Mouse (Mus musculus) 3134 (cell line): ENCODE data around the gene Paqr4.
A peak's percentile ranks its signal among the peaks of the same experiment; 100 is the strongest.
"Not testable (repeated sequence)": the region's sequence is repeated elsewhere in the genome, so short reads cannot be mapped to it uniquely, and the experiment has no call there.

ENCODE experiments used
- DNase-seq: peaks from one replicate; pipeline ENCODE4 v3.0.0-alpha.2; 2011; ENCODE audit warnings: low spot score; ENCODE audit not compliant: insufficient read length; ENCODE audit errors: extremely low read depth

Paqr4 gene

DNA sequence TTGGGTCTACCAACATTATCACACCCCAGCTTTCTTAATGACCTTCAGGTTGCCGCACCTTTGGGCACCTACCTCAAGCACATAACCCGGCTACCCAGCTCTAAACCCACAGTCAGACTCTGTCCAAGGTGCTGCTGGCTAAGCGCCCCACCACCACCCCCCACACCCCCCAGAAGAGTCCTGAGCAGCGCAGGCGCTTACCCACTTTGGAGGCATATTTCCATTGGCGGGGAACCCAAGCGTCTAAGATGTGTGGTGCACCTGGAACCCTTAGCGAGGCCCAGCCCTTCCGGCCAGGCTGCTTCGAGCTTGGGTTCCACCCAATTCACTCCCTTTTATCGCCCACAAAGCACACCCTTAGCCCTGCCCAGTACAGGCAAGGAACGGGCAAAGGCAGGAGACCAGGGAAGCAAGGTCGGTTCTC is at the start of gene Paqr4:
Gene Paqr4 (minus strand): TSS at position 270 of the 424 bp plus-strand sequence.
- DNase-seq, result no peak

DNA sequence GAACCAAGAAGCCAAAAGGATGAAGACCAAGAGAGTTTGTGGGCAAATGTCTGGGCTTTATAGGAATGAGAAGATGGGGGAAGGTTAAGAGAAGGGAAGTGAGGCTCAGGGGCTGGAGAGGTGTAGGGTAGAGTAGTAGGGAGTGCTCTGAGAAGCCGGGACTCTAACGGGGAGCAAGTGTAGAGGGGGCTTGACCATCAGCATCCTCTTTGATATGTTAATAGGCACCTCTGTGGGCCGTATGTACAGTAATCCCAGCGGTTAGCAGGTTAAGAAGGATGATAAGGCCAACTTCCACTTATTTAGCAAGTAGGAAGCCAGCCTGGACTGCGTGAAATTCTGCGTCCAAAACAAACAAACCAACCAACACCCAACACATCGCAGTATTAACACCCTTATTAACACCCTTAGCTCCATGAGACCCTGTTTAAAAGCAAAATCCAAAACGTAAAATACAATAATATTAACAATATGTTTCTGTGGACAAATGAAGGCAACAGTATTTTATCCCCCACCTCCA is 49.1 kb upstream of the Paqr4 start:
- DNase-seq, result no peak

DNA sequence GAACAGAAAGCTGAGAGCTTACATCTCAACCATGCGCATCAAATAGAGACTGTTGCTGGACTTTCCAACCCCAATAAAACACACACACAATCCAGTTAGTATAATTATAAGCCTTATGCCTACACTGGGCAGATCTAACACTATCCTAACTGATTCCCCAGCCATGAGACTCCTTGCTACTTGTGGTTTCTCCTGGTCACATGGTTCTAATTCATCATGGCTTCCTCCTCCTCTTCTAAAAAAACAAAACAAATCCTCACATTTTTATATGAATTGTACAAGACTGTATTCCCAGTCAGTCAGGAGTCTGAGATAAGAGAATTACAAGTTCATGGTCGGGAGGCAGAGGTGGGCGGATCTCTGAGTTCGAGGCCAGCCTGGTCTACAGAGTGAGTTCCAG is 48.3 kb upstream of the Paqr4 start:
- no peak for DNase-seq

DNA sequence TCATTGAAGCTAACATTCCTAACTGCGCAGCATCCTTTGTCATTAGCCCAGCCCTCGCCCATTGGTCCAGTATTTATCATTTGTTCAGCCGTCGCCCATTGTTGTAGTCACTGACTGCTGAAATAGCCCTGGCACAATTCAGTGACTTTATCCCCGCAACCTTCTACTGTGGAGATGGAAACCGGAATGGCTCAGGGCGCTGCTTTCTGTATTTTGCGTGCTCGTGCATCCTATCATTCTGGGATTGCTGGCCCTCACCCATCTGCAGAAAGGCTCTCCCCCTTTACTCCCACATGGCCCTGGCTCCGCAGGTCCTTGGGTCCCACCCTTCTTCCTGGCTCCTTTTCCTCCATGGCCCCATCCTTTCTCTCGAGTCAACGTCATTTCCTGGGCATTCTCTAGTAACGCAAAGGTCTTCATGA is 45.9 kb upstream of the Paqr4 start:
- DNase-seq, result no peak

DNA sequence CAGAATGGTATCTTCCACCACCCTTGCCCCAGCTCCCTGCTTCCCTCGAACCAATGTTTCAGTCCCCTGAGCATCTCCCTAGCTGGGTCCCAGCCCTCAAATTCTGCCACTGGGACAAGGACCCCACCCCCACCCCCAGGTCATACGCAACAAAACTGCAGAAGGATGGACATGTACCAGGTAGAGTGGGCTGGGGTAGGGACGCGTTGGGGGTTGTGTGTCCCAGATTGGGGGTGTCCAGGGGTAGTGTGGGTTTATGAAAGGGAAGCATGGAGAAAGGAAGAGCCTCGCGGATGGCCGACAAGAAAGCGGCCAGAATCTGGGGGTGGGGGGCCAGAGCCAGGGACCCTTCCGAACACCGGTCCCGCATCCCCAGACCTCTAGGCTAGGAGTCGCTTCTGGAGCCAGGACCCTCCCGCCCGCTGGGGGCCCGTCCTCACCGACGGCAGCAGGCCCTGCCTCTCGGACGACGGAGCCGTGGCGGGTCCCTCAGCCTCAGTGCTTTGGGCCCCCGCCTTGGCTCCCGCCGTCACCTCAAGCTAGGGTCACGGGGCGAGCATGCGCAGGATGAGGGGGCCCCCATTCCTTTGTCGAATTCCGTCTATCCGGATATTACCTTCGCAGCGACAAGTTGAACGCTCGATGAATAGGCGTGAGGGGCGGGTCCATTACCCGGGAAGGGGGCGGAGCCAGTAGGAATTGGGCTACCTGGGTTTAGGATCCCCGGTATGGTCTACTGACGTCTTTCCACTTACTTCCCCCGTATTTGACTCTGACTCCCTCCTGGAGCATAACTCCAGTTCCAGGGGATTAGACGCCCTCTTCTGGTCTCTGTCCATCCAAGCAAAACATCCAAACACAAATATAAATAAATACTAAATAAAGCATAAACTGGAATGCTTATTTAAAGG is 45.1 kb upstream of the Paqr4 start, which contains the start of gene Flywch2:
Gene Flywch2 (minus strand): TSS at position 521 of the 911 bp plus-strand sequence.
- no peak for DNase-seq

DNA sequence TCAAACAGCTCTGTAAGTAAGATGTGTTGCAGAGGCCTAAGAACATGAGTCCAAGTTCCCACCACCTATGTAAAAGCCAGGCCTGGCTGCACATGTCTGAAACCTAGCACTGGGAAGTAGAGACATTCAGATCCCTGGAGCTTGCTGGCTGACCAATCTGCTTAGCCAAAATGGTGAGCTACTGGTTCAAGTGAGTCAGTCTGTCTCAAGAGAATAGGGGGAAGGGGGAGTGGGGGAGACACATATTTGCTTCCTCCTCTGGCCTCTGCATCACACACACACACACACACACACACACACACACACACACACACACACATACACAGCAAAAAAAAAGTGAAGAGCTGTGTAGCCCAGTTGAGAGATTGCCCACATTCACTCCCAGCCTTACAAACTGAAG is 42.7 kb upstream of the Paqr4 start:
- DNase-seq, result no peak

DNA sequence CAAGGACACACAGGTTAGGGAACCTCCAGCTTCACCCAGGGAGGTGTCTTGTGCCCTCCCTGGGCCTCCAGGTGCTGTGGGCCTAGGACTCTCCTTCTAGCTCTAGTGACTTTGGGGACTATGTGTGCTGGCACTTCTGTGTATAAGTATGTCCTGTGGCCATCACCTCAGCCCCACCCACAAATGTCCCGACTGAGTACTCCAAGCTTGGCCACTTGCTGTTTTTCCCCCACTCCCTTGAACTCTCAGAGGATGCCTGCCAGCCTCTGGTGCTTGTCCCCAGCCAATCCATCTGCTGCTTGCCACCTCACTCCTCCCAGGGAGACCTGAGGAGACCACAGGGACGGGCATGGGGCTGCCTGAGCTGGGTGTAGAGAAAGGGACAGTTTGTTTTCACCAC is 37.8 kb upstream of the Paqr4 start:
- no peak for DNase-seq

DNA sequence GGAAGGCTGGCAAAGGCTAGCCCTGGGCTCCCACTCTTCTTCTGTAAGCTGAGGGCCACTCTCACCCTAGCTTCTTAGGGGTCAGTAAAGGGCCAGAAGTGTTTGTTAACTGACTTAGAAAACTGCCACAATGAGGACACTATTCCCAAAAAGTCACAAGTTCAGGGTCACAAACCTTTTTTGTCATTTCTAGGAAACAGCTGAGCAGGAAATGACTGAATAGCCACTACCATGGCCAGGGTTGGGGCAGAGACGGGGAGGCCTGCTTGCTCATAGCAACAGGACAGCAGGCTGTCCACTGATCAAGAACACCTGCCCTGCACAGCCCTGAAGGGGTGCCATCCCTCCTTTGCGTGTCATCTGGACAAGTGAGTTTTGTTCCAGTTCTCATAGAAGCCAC is 36.5 kb upstream of the Paqr4 start:
- DNase-seq, result no peak

DNA sequence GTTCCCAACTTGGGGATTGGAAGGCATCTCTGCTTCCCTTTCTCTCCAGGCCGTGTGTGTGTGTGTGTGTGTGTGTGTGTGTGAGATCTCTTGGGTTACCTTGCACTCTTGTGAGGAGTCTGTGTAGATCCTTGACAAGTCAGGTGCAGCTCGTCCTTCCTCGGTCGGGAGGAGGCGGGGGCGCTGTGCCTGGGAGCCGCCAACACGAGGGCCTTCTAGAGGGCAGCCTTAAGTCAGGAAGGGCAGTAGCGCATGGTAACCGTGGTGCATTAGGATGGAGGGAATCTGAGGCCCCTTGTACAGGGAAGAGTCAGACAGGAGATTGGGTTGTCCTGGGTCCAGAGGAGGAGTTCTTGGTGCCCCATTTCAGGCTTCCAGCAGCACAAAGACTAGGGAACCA is 35.5 kb upstream of the Paqr4 start:
- DNase-seq, result no peak

DNA sequence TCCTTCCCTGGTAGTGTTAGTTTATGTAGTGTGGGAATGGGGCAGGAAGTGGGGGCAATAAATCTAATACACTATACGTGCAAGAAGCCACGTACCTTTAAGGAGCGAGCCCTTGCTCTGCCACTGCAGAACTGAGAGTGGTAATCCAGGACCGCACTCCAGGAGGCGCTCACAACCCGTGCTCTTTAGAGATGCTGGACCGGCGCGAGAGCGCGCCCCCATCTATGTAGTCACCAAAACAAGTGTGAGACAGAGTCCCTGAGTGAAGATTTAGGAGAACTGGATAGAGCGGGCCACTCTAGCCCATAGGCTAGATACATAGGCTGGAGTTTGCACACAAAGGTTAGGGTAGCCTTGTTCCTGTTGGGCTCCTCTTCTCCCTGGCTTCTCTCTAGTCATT is 33.4 kb upstream of the Paqr4 start:
- DNase-seq, result peak; percentile 67

DNA sequence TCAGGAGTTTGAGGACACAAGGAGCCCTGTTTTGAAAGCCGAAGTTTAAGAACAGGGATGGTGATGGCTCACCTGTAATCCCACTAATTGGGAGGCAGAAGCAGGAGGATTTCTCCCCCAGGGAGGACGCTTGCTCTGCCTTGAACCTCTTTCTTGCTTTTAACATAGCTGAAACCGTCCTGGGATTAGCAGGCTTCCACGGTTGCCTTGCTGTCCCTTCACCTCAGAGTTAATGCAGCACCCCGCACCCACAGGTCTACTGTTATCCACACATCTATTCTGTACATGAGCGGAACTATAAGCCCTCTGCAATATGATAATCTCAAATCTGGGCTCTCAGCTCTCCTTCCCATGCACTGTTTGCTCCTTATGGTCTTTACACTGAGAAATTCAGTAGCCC is 33.0 kb upstream of the Paqr4 start:
- no peak for DNase-seq

DNA sequence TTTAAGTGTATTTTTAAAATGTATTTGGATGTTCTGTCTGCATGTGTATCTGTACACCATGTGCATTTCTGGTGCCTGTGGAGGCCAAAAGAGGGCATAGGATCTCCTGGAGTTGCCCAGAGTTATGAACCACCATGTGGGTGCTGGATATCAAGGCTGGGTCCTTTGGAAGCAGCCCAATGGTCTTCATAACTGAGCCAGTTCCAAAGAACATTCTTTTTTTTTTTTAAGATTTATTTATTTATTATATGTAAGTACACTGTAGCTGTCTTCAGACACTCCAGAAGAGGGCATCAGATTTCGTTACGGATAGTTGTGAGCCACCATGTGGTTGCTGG is 31.5 kb upstream of the Paqr4 start:
- DNase-seq, result not testable (repeated sequence)

DNA sequence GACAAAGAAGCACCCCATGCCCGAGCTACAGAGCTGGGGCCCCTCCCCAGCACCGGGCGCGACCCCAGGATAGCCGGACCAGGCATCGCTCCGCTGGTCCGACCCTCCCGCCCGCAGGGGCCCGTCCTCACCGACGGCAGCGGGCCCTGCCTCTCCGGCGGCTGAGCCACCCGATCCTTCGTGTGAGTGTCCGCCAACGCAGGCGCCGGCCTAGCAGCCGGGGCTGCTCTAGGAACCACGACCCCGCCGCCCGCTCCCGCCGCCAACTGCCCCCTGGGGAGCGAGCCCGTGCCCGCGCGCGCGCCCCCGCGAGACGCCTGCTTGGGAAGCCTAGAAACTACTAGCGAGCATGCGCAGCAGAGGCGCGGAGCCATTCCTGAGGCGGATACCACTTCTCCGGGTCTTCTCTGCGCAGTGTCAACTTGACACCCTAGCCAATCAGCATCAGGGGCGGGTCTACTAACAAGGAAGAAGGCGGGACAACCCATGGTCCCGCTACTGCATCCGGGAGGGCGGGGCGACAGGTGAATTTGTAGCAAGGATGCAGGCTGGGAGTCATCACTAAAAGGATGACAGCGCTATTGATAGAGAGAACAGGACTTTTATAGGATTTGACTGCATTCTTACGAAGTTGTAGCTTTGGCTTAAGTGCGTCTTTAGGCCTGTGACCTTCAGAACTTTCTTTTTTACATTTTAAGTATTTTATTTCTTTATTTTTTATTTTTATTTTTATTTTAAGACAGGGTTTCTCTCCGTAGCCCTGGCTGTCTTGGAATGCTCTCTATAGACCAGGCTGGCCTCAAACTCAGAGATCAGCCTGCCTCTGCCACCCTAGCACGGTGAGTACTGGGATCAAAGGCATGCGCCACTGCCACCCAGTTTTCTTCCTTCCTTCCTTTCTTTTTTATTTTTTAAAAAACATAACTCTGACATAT is 30.9 kb upstream of the Paqr4 start, which contains the start of gene Flywch1:
Gene Flywch1 (minus strand): TSS at position 319 of the 935 bp plus-strand sequence.
- peak; percentile 94 for DNase-seq

DNA sequence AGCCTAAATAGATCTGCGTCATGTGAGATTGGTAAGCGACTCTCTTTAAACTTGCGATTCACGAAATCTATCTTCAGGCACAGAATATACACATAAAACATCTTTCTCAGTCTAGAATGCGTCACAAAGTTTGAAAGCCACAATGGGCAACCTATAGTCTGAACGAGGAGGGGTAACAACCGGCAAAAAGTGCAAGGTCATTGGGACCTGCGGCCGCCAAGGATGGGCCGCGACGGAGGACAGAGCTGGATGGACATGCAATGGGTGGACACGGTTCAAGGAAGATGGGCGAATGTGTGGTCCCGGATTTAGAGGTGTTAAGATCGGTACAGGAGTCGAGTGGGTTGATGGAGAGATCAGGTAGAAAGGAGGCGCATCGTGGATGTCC is 30.2 kb upstream of the Paqr4 start:
- DNase-seq, result no peak

DNA sequence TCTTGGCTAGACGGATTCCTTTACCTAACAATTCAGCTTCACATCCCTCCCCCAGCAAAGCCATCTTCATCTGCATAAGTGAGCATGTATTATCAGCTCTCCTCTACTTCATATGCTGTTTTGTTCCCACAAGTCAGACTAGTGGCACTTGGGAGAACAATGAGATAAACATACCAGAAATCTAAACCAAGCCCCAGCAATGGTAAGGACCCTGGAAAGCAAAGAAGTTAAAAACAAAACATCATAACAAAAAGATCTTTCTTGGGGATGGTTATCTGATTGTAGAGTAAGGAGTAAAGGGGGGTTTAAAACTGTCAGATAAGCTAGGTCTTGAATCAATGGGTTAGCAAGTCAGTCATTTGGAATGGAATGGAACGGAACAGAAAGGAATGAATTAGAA is 29.8 kb upstream of the Paqr4 start:
- no peak for DNase-seq

DNA sequence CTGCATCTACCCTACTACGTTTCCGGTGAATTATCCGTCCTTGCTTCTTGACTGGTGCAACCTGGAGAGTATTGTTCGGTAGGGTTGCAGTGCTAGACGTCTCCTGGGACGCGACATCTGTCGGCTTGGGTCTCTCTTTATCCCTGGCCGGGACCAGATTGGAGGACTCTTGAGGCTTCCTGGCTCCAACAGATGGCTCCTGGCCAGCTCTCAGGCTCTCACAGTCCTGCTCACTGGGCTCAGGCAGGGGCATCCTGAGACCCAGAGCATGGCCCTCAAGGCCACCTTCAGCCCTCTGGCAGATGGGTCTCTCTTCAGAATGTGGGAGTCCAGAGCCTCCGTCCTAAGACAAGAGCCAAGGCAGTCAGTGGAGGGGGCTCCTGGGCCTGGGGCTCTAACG is 22.3 kb upstream of the Paqr4 start:
- DNase-seq, result no peak

DNA sequence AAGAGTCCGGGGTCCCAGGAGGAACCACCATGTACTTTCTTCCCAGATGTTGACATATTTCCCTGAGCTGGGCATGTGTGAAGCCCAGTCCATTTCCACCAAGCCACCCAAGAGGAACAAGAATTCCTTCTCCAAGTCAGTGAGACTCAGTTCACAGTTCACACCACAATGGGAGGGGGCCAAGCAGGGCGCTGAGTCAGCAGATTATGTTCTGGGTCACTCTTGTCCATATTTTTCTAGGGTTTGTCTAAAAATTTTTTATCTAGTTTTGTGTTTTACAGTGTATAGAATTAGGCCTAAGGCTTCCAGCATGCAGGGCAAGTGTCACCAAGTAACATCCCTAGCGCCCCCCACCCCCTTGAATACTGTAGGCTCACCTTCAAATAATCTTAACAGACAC is 20.5 kb upstream of the Paqr4 start:
- no peak for DNase-seq

DNA sequence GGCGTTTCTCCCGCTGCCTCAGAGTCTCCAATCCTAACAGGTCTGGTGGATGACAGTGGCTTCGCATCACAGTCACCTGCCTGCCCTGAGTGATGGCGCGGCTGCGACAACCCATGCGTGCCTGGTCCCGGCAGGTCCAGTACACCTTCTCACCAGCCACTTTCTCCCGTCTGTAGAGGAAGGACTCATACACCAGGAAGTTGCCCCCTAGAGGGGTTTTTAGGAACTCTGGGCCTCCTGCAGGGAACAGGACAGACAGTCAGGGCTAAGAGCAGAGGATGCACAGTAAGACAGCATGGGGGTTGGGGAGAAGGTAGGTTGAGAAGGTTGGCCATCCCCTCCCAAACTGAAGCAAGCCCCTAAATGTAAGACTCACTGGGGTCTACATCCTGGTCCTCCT is 19.6 kb upstream of the Paqr4 start:
- no peak for DNase-seq

DNA sequence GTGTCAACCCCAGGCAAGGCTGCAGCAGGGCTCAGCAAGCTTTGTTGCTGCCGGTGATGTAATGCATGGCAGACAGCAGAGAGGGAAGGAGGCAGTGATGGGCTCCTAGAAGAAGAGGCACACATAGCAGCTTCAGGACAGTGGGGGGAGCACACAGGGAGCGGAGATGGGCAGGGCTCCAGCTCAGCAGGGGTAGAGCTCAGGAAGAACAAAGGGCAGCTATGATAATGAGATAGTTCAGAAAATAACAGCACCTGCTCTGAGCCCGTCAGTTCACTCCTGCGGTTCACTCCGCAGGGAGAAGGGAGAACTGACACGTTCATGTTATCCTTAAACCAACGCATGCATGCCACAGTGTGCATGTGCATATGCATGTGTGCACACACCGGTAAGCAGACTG is 18.1 kb upstream of the Paqr4 start:
- no peak for DNase-seq

DNA sequence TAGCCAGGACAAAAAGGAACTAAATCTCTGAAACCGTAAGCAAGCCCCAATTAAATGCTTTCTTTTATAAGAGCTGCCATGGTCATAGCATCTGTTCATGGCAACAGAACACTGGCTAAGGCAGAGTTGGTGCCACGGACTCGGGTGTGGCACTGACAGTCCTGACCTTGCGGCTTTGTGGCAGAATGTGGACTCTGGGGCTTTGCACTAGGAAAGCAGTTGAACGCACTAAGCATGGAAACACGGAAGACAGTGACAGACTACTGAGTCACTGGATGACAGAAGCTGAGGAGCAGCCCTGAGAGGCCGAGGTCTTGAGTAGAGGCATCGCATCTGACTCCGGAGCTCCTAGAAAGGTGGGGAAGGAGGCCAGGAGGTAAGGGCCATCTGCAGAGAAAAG is 16.9 kb upstream of the Paqr4 start:
- peak; percentile 63 for DNase-seq

DNA sequence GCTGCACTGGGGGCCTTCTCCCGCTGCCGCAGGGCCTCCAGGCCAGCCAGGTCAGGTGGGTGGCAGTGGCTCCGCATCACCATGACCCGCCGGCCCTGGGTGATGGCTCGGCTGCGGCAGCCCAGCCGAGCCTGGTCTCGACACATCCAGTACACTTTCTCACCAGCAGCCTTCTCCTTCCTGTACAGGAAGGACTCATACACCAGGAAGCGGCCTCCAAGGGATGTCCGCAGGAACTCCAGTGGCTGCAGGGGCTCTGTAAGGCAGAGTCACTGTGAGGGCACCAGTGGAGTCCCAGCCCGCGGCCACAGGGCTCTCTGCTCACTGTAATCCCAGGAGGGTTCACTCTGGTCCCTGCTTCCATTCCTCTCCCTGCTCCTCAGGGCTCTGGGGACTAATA is 15.0 kb upstream of the Paqr4 start:
- DNase-seq, result no peak
